Mouse (Mus musculus) liver, embryonic 13.5 days (tissue): ENCODE measurements around the gene Ppp1r14a. TPM values are rescaled to one million over a fixed set of nuclear protein-coding genes. Genes with fewer than 3 reads are reported as not detected.

Experiments
- ATAC-seq: fragments of 200-750 bp; cut with Nextera tagmentation; 2 replicates; pipeline ENCODE4 v1.8.0; 2017; ENCODE audit warnings: low read depth, mild to moderate bottlenecking, moderate number of reproducible peaks, moderate library complexity
- DNase-seq: peaks from one replicate; pipeline ENCODE4 v3.0.0; 2022
- H3K27ac ChIP-seq: fragments of 300-500 bp; sonication (generic); 2 replicates; pipeline ENCODE4 v1.5.1; 2015; ENCODE audit warnings: moderate library complexity, mild to moderate bottlenecking, inconsistent platforms
- H3K27me3 ChIP-seq: fragments of 300-500 bp; sonication (generic); 2 replicates; pipeline ENCODE4 v1.6.1; 2015; ENCODE audit warnings: mild to moderate bottlenecking, inconsistent platforms
- H3K36me3 ChIP-seq: fragments of 300-500 bp; sonication (generic); 2 replicates; pipeline ENCODE4 v1.6.1; 2015; ENCODE audit warnings: mild to moderate bottlenecking, inconsistent platforms
- H3K4me1 ChIP-seq: fragments of 300-500 bp; sonication (generic); replicated peaks from 2 replicates; pipeline ENCODE4 v1.6.1; 2015; ENCODE audit warnings: inconsistent platforms
- H3K4me2 ChIP-seq: fragments of 300-500 bp; sonication (generic); 2 replicates; pipeline ENCODE4 v1.6.1; 2015; ENCODE audit warnings: inconsistent platforms, mild to moderate bottlenecking, moderate library complexity
- H3K4me3 ChIP-seq: fragments of 300-500 bp; sonication (generic); replicated peaks from 2 replicates; pipeline ENCODE4 v1.5.1; 2015; ENCODE audit warnings: mild to moderate bottlenecking, inconsistent platforms
- H3K9ac ChIP-seq: fragments of 300-500 bp; sonication (generic); 2 replicates; pipeline ENCODE4 v1.6.1; 2015; ENCODE audit warnings: mild to moderate bottlenecking, inconsistent platforms
- H3K9me3 ChIP-seq: fragments of 300-500 bp; sonication (generic); replicated peaks from 2 replicates; pipeline ENCODE4 v1.6.1; 2016; ENCODE audit warnings: inconsistent platforms
- WGBS: fragments of 180-500 bp; shearing (Covaris S2); methylation state at CpG from one replicate; pipeline ENCODE4 v1.1.7; 2015; ENCODE audit not compliant: insufficient replicate concordance; 5-methylcytosine and 5-hydroxymethylcytosine counted together
- polyA plus RNA-seq: library from polyadenylated mRNA; unstranded; fragments of >200 nt; fragmentation: Nextera tagmentation; extraction: Ambion mirVana; gene quantifications from 2 replicates; pipeline ENCODE4 v1.2.1, GENCODE M21; 2015

Gene Ppp1r14a
- polyA plus RNA-seq, 1 experiment from 2014 or later: 3.6 TPM

GRCm38 (mm10) chr7:29316976-29317375 is 27.9 kb downstream of the Ppp1r14a start:
- H3K27me3 ChIP-seq: no peaks in the 10 kb centered on the region
- no peak overlapping the region for H3K9ac ChIP-seq
- 20% methylated on average over 10 of the region's 10 CpGs for WGBS
- H3K4me3 ChIP-seq: no peak overlapping the region
- ATAC-seq (no peak), DNase-seq (no peak)
- peak overlapping the region; percentile 59 for H3K4me2 ChIP-seq
- no peaks in the 10 kb centered on the region for H3K36me3 ChIP-seq
- H3K4me1 ChIP-seq: peaks cover 53% of the 10 kb centered on the region
- no peak overlapping the region for H3K27ac ChIP-seq
- H3K9me3 ChIP-seq: no peaks in the 10 kb centered on the region

GRCm38 (mm10) chr7:29317558-29317957 is 28.4 kb downstream of the Ppp1r14a start:
- no peaks in the 10 kb centered on the region for H3K36me3 ChIP-seq
- H3K9me3 ChIP-seq: no peaks in the 10 kb centered on the region
- no peaks in the 10 kb centered on the region for H3K27me3 ChIP-seq
- DNase-seq (no peak), ATAC-seq (no peak)
- H3K27ac ChIP-seq: no peak overlapping the region
- no peak overlapping the region for H3K9ac ChIP-seq
- H3K4me1 ChIP-seq: peaks cover 49% of the 10 kb centered on the region
- 0% methylated on average over 2 of the region's 2 CpGs for WGBS
- no peak overlapping the region for H3K4me3 ChIP-seq
- H3K4me2 ChIP-seq: peak overlapping the region; percentile 59

GRCm38 (mm10) chr7:29318115-29318911 is 29.2 kb downstream of the Ppp1r14a start:
- DNase-seq (no peak), ATAC-seq (peak; percentile 49)
- Histone ChIP-seq H3K4me3 (peak overlapping the region; percentile 25), H3K9me3 (no peaks in the 10 kb centered on the region), H3K27ac (0 out of 2 replicates have a peak overlapping the region, but pooled peaks have one; percentile 18), H3K4me2 (peak overlapping the region; percentile 59), H3K36me3 (no peaks in the 10 kb centered on the region; the same call in 1 of the 2 replicates), H3K27me3 (no peaks in the 10 kb centered on the region), H3K4me1 (peaks cover 42% of the 10 kb centered on the region), H3K9ac (peak overlapping the region; percentile 50)
- WGBS: 2% methylated on average over 18 of the region's 18 CpGs

- peak overlapping the region; percentile 59 for H3K4me2 ChIP-seq
- H3K27ac ChIP-seq: no peak overlapping the region
- no peak overlapping the region for H3K9ac ChIP-seq
- H3K4me3 ChIP-seq: peak overlapping the region; percentile 25
- H3K27me3 ChIP-seq: no peaks in the 10 kb centered on the region
- H3K4me1 ChIP-seq: peaks cover 39% of the 10 kb centered on the region
- peaks cover 3% of the 10 kb centered on the region; the same call in 1 of the 2 replicates for H3K36me3 ChIP-seq
- DNase-seq (no peak), ATAC-seq (peak; percentile 32)
- no peaks in the 10 kb centered on the region for H3K9me3 ChIP-seq
- 13% methylated on average over 19 of the region's 19 CpGs for WGBS
Observed at GRCm38 (mm10) chr7:29319337-29320307, 30.5 kb downstream of the Ppp1r14a start.

- H3K36me3 ChIP-seq: peaks cover 50% of the 10 kb centered on the region
- 76% methylated on average over 6 of the region's 6 CpGs for WGBS
- no peak overlapping the region for H3K27ac ChIP-seq
- no peak overlapping the region for H3K4me2 ChIP-seq
- no peak for ATAC-seq
- H3K9me3 ChIP-seq: no peaks in the 10 kb centered on the region
- H3K27me3 ChIP-seq: no peaks in the 10 kb centered on the region
- H3K4me3 ChIP-seq: no peak overlapping the region
- H3K9ac ChIP-seq: no peak overlapping the region
- no peak for DNase-seq
- H3K4me1 ChIP-seq: no peaks in the 10 kb centered on the region
Observed at GRCm38 (mm10) chr7:29327087-29327486, 38.0 kb downstream of the Ppp1r14a start.

GRCm38 (mm10) chr7:29328984-29329383 is 39.9 kb downstream of the Ppp1r14a start:
- Histone ChIP-seq H3K4me1 (peaks cover 9% of the 10 kb centered on the region), H3K4me2 (no peak overlapping the region), H3K4me3 (no peak overlapping the region), H3K27me3 (no peaks in the 10 kb centered on the region), H3K36me3 (peaks cover 61% of the 10 kb centered on the region), H3K9me3 (no peaks in the 10 kb centered on the region), H3K27ac (no peak overlapping the region), H3K9ac (no peak overlapping the region)
- WGBS: 88% methylated on average over 16 of the region's 16 CpGs
- ATAC-seq: no peak
- DNase-seq: no peak

- no peak overlapping the region for H3K4me2 ChIP-seq
- peak overlapping the region; percentile 44 for H3K27ac ChIP-seq
- H3K4me3 ChIP-seq: no peak overlapping the region
- peaks cover 60% of the 10 kb centered on the region for H3K4me1 ChIP-seq
- H3K9ac ChIP-seq: no peak overlapping the region
- H3K27me3 ChIP-seq: no peaks in the 10 kb centered on the region
- peaks cover 43% of the 10 kb centered on the region for H3K36me3 ChIP-seq
- DNase-seq (no peak), ATAC-seq (no peak)
- WGBS: 69% methylated on average over 7 of the region's 7 CpGs
- no peaks in the 10 kb centered on the region for H3K9me3 ChIP-seq
Observed at GRCm38 (mm10) chr7:29334156-29334555, 45.0 kb downstream of the Ppp1r14a start.

GRCm38 (mm10) chr7:29335276-29335675 is 46.2 kb downstream of the Ppp1r14a start:
- Histone ChIP-seq H3K27ac (peak overlapping the region; percentile 44; the same call in 1 of the 2 replicates), H3K4me3 (no peak overlapping the region), H3K9me3 (no peaks in the 10 kb centered on the region), H3K27me3 (no peaks in the 10 kb centered on the region), H3K36me3 (peaks cover 33% of the 10 kb centered on the region), H3K4me1 (peaks cover 72% of the 10 kb centered on the region), H3K9ac (0 out of 2 replicates have a peak overlapping the region, but pooled peaks have one; percentile 15), H3K4me2 (no peak overlapping the region)
- ATAC-seq: no peak
- no peak for DNase-seq

- Histone ChIP-seq H3K27me3 (no peaks in the 10 kb centered on the region), H3K4me1 (peaks cover 79% of the 10 kb centered on the region), H3K9ac (0 out of 2 replicates have a peak overlapping the region, but pooled peaks have one; percentile 15), H3K4me2 (no peak overlapping the region), H3K4me3 (no peak overlapping the region), H3K27ac (peak overlapping the region; percentile 48; the same call in 1 of the 2 replicates), H3K36me3 (peaks cover 25% of the 10 kb centered on the region), H3K9me3 (no peaks in the 10 kb centered on the region)
- DNase-seq (no peak), ATAC-seq (no peak)
- WGBS: 70% methylated on average over 6 of the region's 6 CpGs
Observed at GRCm38 (mm10) chr7:29335841-29336671, 46.9 kb downstream of the Ppp1r14a start.

GRCm38 (mm10) chr7:29336795-29337319 is 47.7 kb downstream of the Ppp1r14a start:
- ATAC-seq (no peak), DNase-seq (no peak)
- Histone ChIP-seq H3K27me3 (no peaks in the 10 kb centered on the region), H3K9ac (no peak overlapping the region), H3K36me3 (peaks cover 17% of the 10 kb centered on the region), H3K4me1 (peaks cover 87% of the 10 kb centered on the region), H3K4me2 (no peak overlapping the region), H3K4me3 (no peak overlapping the region), H3K27ac (peak overlapping the region; percentile 91), H3K9me3 (no peaks in the 10 kb centered on the region)
- WGBS: 62% methylated on average over 9 of the region's 9 CpGs
